ENCODE assay signal across 24 mouse cellular contexts in genomic region chr12:49233524-49234306, GRCm38 (mm10).
"Had no signal": no experiment of that assay in that cellular context is flagged by ENCODE, and none has a peak within 500 bp of the region (broad histone marks: within the 10 kb centered on the region; RNA-seq: fewer than 3 reads in every experiment).

No protein-coding gene starts in this region.

- DNase-seq: gastrocnemius, postnatal 14 days; heart, adult 18-20 months; heart, postnatal 10 days; heart, postnatal 4 days; kidney, adult 18-20 months; kidney, adult 8-10 months; kidney, postnatal 14 days; kidney, postnatal 36 days; layer of hippocampus, adult 9-11 months; layer of hippocampus, postnatal 36 days; left cerebral cortex, postnatal 4 days had no signal

- H3K27me3 ChIP-seq: heart, embryonic 12.5 days; hindbrain, embryonic 12.5 days; kidney, embryonic 15.5 days; limb, embryonic 13.5 days; limb, embryonic 15.5 days; liver, embryonic 12.5 days had no signal

- H3K36me3 ChIP-seq: heart, embryonic 10.5 days; heart, embryonic 12.5 days; hindbrain, embryonic 10.5 days; hindbrain, embryonic 12.5 days; kidney, embryonic 15.5 days; limb, embryonic 13.5 days; limb, embryonic 15.5 days; liver, embryonic 12.5 days had no signal

- H3K4me3 ChIP-seq: heart, embryonic 10.5 days; heart, embryonic 12.5 days; hindbrain, embryonic 10.5 days; hindbrain, embryonic 12.5 days; kidney, embryonic 15.5 days; limb, embryonic 13.5 days; limb, embryonic 15.5 days; liver, embryonic 12.5 days had no signal

- H3K9me3 ChIP-seq: heart, embryonic 10.5 days; heart, embryonic 12.5 days; hindbrain, embryonic 10.5 days; hindbrain, embryonic 12.5 days; kidney, embryonic 15.5 days; limb, embryonic 13.5 days; limb, embryonic 15.5 days; liver, embryonic 12.5 days had no signal

- H3K27ac ChIP-seq: heart, embryonic 10.5 days; hindbrain, embryonic 10.5 days; hindbrain, embryonic 12.5 days; hindbrain, embryonic 14.5 days; kidney, embryonic 15.5 days; kidney, postnatal 0 days; limb, embryonic 13.5 days; limb, embryonic 15.5 days; liver, embryonic 12.5 days; liver, embryonic 14.5 days had no signal

- H3K4me1 ChIP-seq: heart, embryonic 10.5 days; heart, embryonic 12.5 days; hindbrain, embryonic 10.5 days; hindbrain, embryonic 12.5 days; kidney, embryonic 15.5 days; limb, embryonic 13.5 days; limb, embryonic 15.5 days; liver, embryonic 12.5 days had no signal

- H3K9ac ChIP-seq: heart, embryonic 12.5 days; hindbrain, embryonic 12.5 days; hindbrain, embryonic 14.5 days; kidney, embryonic 15.5 days; limb, embryonic 13.5 days; limb, embryonic 15.5 days; liver, embryonic 12.5 days; liver, embryonic 14.5 days had no signal

- H3K4me2 ChIP-seq: heart, embryonic 12.5 days; hindbrain, embryonic 12.5 days; hindbrain, embryonic 14.5 days; kidney, embryonic 15.5 days; limb, embryonic 13.5 days; limb, embryonic 15.5 days; liver, embryonic 12.5 days had no signal

- ATAC-seq: hindbrain, embryonic 16.5 days; inflammation-experienced regulatory T-cells, adult 6 months; liver, embryonic 12.5 days had no signal
